Mouse (Mus musculus): ENCODE results near the gene Adamts1.

DNA sequence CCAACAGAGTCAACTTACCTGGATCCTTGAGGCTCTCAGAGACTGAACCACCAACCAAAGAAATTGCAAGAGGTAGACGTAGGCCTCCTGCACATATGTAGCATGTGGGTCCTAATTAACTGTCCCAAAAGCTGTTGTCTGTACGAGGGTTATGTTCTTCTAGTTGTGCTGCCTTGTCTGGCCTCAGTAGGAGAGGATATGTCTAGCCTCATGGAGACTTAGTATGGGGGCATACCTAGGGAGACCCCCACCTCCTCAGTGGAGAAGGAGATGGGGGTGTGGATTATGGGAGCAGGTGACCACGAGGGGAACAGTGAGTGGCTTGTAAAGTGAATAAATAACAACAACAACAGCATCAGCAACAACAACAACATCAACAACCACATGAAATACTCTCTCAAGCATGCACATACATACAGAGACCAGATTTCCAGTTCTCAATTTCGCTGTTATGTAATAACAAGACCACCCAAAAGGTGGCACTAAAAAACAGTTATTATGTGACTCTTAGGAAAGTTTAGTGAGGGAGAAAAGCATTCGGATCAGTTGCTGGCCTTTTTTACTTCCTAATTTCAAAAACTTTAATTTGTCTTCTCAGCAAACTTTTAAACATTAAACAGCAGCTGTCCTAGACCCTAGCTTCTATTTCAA is 17.0 kb upstream of the Adamts1 start:
- no peak for TF ChIP-seq CTCF (IDR thresholded peaks at IDR 0.05; ENCODE audit: low read depth)
- no peak for TF ChIP-seq EP300 (IDR thresholded peaks at IDR 0.05; ENCODE audit: low read depth)
